Mouse (Mus musculus): ENCODE data around the gene Siva1.

DNA sequence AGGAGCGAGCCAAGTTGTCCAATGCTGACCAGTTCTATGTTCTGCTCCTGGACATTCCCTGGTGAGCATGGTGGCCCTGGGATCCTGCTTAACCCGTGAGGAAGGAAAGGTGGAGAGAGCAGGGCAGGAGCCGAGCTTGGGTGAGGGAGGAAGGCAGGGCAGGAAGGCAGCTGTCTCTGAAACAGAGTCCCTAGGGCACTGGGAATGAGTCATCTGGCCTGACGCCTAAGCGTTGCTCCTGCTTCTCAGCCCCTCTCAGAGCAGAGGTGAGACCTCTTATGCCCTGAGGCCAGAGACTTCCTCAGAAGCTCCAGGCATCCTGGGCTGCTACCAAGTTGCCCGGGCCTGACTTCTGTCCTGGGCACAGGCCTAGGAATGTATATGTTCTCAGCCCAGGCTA lies 37.5 kb upstream of the Siva1 start:
- TF ChIP-seq CTCF (IDR thresholded peaks at IDR 0.05; ENCODE audit: control insufficient read depth, insufficient read depth, insufficient read length) (no peak), USF1 (IDR thresholded peaks at IDR 0.05; ENCODE audit: low read depth) (no peak), CEBPB (IDR thresholded peaks at IDR 0.05; ENCODE audit: low read depth) (no peak), MAX (IDR thresholded peaks at IDR 0.05) (no peak), MYOG (IDR thresholded peaks at IDR 0.05; ENCODE audit: control insufficient read depth, extremely low read depth, insufficient read length) (no peak), FOSL1 (IDR thresholded peaks at IDR 0.05; ENCODE audit: insufficient read depth, low read length, poor library complexity, severe bottlenecking) (peak; percentile 8)
